Mouse (Mus musculus) heart, embryonic 12.5 days (tissue): ENCODE data around the gene Gm2696. TPM values are rescaled to one million over a fixed set of nuclear protein-coding genes. Genes with fewer than 3 reads are reported as not detected.

Experiments
- ATAC-seq: fragments of 200-750 bp; cut with Nextera tagmentation; 2 replicates; pipeline ENCODE4 v1.8.0; 2017; ENCODE audit warnings: moderate TSS enrichment, moderate library complexity; ENCODE audit not compliant: insufficient number of reproducible peaks, low FRiP score
- H3K27ac ChIP-seq: fragments of 300-500 bp; sonication (generic); 2 replicates; pipeline ENCODE4 v1.5.1; 2016; ENCODE audit warnings: mild to moderate bottlenecking, moderate library complexity; ENCODE audit not compliant: poor library complexity, severe bottlenecking
- H3K27me3 ChIP-seq: fragments of 300-500 bp; sonication (generic); replicated peaks from 2 replicates; pipeline ENCODE4 v1.6.1; 2016; ENCODE audit warnings: mild to moderate bottlenecking, moderate library complexity
- H3K36me3 ChIP-seq: fragments of 300-500 bp; sonication (generic); 2 replicates; pipeline ENCODE4 v1.6.1; 2016; ENCODE audit warnings: mild to moderate bottlenecking, moderate library complexity
- H3K4me1 ChIP-seq: fragments of 300-500 bp; sonication (generic); replicated peaks from 2 replicates; pipeline ENCODE4 v1.6.1; 2016; ENCODE audit warnings: mild to moderate bottlenecking
- H3K4me2 ChIP-seq: fragments of 300-500 bp; sonication (generic); 2 replicates; pipeline ENCODE4 v1.6.1; 2016; ENCODE audit warnings: mild to moderate bottlenecking, moderate library complexity
- H3K4me3 ChIP-seq: fragments of 300-500 bp; sonication (generic); 2 replicates; pipeline ENCODE4 v1.5.1; 2016; ENCODE audit warnings: mild to moderate bottlenecking
- H3K9ac ChIP-seq: fragments of 300-500 bp; sonication (generic); 2 replicates; pipeline ENCODE4 v1.6.1; 2016; ENCODE audit warnings: mild to moderate bottlenecking, moderate library complexity
- H3K9me3 ChIP-seq: fragments of 300-500 bp; sonication (generic); replicated peaks from 2 replicates; pipeline ENCODE4 v1.6.1; 2016; ENCODE audit warnings: mild to moderate bottlenecking, moderate library complexity
- WGBS: fragments of 180-500 bp; shearing (Covaris S2); methylation state at CpG from one replicate; pipeline ENCODE4 v1.1.7; 2016; 5-methylcytosine and 5-hydroxymethylcytosine counted together
- polyA plus RNA-seq: library from polyadenylated mRNA; unstranded; fragments of >200 nt; fragmentation: Nextera tagmentation; extraction: Ambion mirVana; gene quantifications from 2 replicates; pipeline ENCODE4 v1.2.1, GENCODE M21; 2016

Gm2696 gene
- polyA plus RNA-seq, 1 experiment from 2014 or later: not detected

DNA sequence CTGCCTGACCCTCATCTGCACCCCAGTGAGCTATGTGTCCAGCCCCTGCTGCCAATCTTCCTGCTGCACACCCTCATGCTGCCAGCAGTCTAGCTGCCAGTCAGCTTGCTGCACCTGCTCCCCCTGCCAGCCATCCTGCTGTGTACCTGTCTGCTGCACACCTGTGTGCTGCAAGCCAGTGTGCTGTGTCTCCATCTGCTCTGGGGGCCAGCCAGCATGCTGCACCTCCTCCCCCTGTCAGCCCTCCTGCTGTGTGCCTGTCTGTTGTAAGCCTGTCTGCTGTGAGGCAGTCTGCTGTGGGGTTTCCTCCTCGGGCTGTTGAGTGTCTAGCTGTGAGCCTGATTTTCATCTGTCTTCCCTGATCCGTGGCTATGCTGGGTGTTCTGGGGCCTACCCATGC is 32.5 kb downstream of the Gm2696 start:
- ATAC-seq: no peak
- WGBS: 5% methylated on average over 2 of the region's 2 CpGs
- H3K4me3 ChIP-seq: no peak overlapping the region
- no peaks in the 10 kb centered on the region for H3K27me3 ChIP-seq
- no peak overlapping the region for H3K9ac ChIP-seq
- H3K4me2 ChIP-seq: no peak overlapping the region
- H3K9me3 ChIP-seq: peaks cover 19% of the 10 kb centered on the region
- no peak overlapping the region for H3K27ac ChIP-seq
- H3K4me1 ChIP-seq: no peaks in the 10 kb centered on the region
- H3K36me3 ChIP-seq: no peaks in the 10 kb centered on the region

DNA sequence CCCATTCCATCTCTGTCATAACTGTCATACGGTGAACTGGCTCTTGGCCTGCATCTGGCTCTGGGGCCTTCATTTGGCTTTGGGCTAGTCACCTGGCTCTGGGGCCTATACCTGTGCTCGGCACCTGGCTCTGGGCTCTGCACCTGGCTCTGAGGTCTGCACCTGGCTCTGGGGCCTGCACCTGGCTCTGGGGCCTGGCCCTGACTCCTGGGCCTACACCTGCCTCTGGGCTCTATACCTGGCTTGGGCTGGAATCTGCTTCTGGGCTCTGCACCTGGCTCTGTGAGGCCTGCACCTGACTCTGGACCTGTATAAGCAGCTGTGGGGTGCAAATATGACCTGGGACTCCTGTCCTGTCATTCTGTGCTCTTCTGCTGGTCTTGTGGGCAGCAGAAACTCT is 33.1 kb downstream of the Gm2696 start:
- ATAC-seq: no peak
- Histone ChIP-seq H3K4me1 (no peaks in the 10 kb centered on the region), H3K4me3 (no peak overlapping the region), H3K4me2 (no peak overlapping the region), H3K9me3 (peaks cover 19% of the 10 kb centered on the region), H3K36me3 (no peaks in the 10 kb centered on the region), H3K27me3 (peaks cover 5% of the 10 kb centered on the region; the same call in 1 of the 2 replicates), H3K27ac (no peak overlapping the region), H3K9ac (no peak overlapping the region)
- 71% methylated on average over 2 of the region's 2 CpGs for WGBS

GRCm38 (mm10) chr10:77852559-77852958 is 38.1 kb downstream of the Gm2696 start, which contains the start of gene Gm10318:
TSS of gene Gm10318 (plus strand) at chr10:77852859.
- ATAC-seq: no peak
- Histone ChIP-seq H3K4me3 (no peak within 1 kb of the TSS), H3K27ac (no peak within 1 kb of the TSS), H3K27me3 (peaks cover 17% of the 10 kb centered on the region), H3K36me3 (no peaks in the 10 kb centered on the region), H3K9me3 (peaks cover 5% of the 10 kb centered on the region), H3K4me1 (no peaks in the 10 kb centered on the region), H3K9ac (no peak within 1 kb of the TSS), H3K4me2 (no peak within 1 kb of the TSS)
- WGBS: 56% methylated on average over 9 of the region's 9 CpGs

DNA sequence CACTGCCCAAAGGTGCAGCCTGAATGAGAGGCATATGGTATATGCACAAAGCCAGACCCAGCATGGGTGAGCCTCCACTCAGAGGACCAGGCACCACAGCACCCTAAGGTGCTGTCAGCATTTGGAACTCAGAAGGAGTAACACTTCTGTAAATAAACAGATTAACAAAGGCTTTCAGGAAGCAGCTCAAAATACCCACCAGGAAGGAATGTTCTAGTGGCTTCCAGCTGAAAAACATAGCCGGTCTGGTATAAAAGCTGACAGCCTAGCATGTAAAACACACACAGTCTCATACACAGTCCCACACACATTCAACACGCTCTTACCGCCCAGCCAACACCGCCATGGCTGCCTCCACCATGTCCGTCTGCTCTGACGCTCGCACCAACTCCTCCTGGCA is 47.2 kb downstream of the Gm2696 start, which contains the start of gene Gm3285:
Gm3285 (plus strand) TSS at position 301 of the 400 bp plus-strand sequence.
- 50% methylated on average over 7 of the region's 7 CpGs for WGBS
- peaks cover 6% of the 10 kb centered on the region; the same call in 1 of the 2 replicates for H3K9me3 ChIP-seq
- no peak within 1 kb of the TSS for H3K4me3 ChIP-seq
- ATAC-seq: no peak
- no peak within 1 kb of the TSS for H3K9ac ChIP-seq
- peaks cover 13% of the 10 kb centered on the region for H3K27me3 ChIP-seq
- H3K27ac ChIP-seq: no peak within 1 kb of the TSS
- H3K4me2 ChIP-seq: no peak within 1 kb of the TSS
- 0 out of 2 replicates have a peak, but pooled peaks cover 4% of the 10 kb centered on the region for H3K4me1 ChIP-seq
- H3K36me3 ChIP-seq: no peaks in the 10 kb centered on the region

DNA sequence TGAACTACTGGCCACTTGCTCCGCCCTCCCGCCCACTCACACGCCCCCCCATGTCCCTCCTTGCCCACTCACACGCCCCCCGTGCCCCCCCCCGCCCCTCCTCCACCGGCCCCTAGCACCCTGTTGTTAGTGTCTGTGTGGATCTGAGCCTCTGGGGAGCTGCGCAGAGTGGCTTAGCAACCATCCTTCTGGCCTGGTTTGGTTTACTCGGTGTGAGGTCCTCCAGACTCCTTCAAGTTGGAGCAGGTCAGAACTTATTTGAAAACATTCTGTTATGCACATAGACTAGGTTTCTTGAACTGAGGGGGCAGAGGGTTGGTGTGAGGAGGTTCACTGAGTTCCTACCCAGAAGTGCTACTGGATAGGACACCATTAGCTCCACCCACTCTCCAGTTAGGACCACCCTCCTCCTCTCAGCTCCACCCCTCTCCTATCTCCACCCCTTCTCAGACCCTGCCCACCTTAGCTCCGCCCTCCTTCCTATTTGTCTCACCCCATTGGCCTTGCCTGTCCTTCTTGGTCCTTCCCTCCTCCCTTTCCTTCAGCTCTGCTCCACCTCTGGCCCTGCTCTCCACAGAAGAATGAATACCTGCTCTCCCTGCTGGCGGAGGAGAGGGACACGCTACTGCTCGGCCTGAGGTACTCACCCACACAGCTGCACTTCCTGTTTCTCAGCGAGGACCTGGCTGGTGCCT is 49.7 kb downstream of the Gm2696 start:
- ATAC-seq: peak; percentile 33
- H3K9ac ChIP-seq: no peak overlapping the region
- H3K4me3 ChIP-seq: 0 out of 2 replicates have a peak overlapping the region, but pooled peaks have one; percentile 9
- H3K9me3 ChIP-seq: no peaks in the 10 kb centered on the region
- no peaks in the 10 kb centered on the region for H3K36me3 ChIP-seq
- peak overlapping the region; percentile 52 for H3K4me2 ChIP-seq
- peaks cover 15% of the 10 kb centered on the region for H3K27me3 ChIP-seq
- H3K4me1 ChIP-seq: 0 out of 2 replicates have a peak, but pooled peaks cover 4% of the 10 kb centered on the region
- H3K27ac ChIP-seq: no peak overlapping the region
- 28% methylated on average over 14 of the region's 14 CpGs for WGBS

- Histone ChIP-seq H3K4me2 (peak overlapping the region; percentile 52), H3K9me3 (no peaks in the 10 kb centered on the region), H3K4me1 (0 out of 2 replicates have a peak, but pooled peaks cover 4% of the 10 kb centered on the region), H3K27me3 (peaks cover 20% of the 10 kb centered on the region), H3K4me3 (0 out of 2 replicates have a peak overlapping the region, but pooled peaks have one; percentile 9), H3K27ac (no peak overlapping the region), H3K9ac (no peak overlapping the region), H3K36me3 (no peaks in the 10 kb centered on the region)
- 37% methylated on average over 11 of the region's 11 CpGs for WGBS
- no peak for ATAC-seq
These were observed 50.3 kb downstream of the Gm2696 start for GRCm38 (mm10) chr10:77864762-77865143.

DNA sequence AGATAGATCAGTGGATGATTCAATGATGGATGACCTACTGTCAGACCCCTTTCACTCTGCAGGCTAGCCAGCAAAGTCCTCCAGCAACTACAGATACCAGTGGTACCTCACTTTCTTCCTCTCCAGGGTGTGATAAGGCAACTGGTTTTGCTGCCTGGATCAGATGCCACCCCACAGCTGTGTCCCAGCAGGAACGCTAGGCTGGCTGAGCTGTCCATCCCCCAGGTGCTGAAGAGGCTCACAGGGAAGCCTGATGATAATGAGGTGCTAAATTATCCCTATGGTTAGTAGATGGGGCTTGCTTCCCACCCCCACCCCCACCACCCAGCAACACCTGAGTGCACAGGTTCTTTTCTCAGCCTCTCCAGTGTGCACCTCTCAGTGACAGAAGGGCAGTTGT is 53.1 kb downstream of the Gm2696 start:
- Histone ChIP-seq H3K4me3 (no peak overlapping the region), H3K4me1 (0 out of 2 replicates have a peak, but pooled peaks cover 4% of the 10 kb centered on the region), H3K36me3 (no peaks in the 10 kb centered on the region), H3K9ac (no peak overlapping the region), H3K9me3 (0 out of 2 replicates have a peak, but pooled peaks cover 7% of the 10 kb centered on the region), H3K27me3 (peaks cover 20% of the 10 kb centered on the region), H3K4me2 (no peak overlapping the region), H3K27ac (no peak overlapping the region)
- WGBS: 0% methylated on average over 1 of the region's 1 CpGs
- ATAC-seq: no peak

- ATAC-seq: no peak
These were observed 55.2 kb downstream of the Gm2696 start for GRCm38 (mm10) chr10:77869651-77870050.

GRCm38 (mm10) chr10:77878985-77879384 is 64.5 kb downstream of the Gm2696 start:
- ATAC-seq: no peak
- 52% methylated on average over 6 of the region's 6 CpGs for WGBS
- H3K36me3 ChIP-seq: no peaks in the 10 kb centered on the region

More at GRCm38 (mm10) chr10:77869651-77870050, 55.2 kb downstream of the Gm2696 start:
- Histone ChIP-seq H3K36me3 (no peaks in the 10 kb centered on the region), H3K9me3 (0 out of 2 replicates have a peak, but pooled peaks cover 7% of the 10 kb centered on the region), H3K9ac (no peak overlapping the region), H3K27me3 (peaks cover 13% of the 10 kb centered on the region; the same call in 1 of the 2 replicates), H3K4me3 (no peak overlapping the region), H3K4me2 (no peak overlapping the region), H3K4me1 (0 out of 2 replicates have a peak, but pooled peaks cover under 1% of the 10 kb centered on the region), H3K27ac (no peak overlapping the region)
- WGBS: 78% methylated on average over 7 of the region's 7 CpGs

GRCm38 (mm10) chr10:77880305-77880704 is 65.8 kb downstream of the Gm2696 start:
- H3K4me1 ChIP-seq: no peaks in the 10 kb centered on the region
- 60% methylated on average over 3 of the region's 3 CpGs for WGBS
- no peaks in the 10 kb centered on the region for H3K36me3 ChIP-seq
- H3K9ac ChIP-seq: no peak overlapping the region
- no peak overlapping the region for H3K4me2 ChIP-seq
- no peak overlapping the region for H3K27ac ChIP-seq
- no peak for ATAC-seq
- no peaks in the 10 kb centered on the region for H3K27me3 ChIP-seq
- no peak overlapping the region for H3K4me3 ChIP-seq
- H3K9me3 ChIP-seq: no peaks in the 10 kb centered on the region; the same call in 1 of the 2 replicates

More at GRCm38 (mm10) chr10:77878985-77879384, 64.5 kb downstream of the Gm2696 start:
- H3K27me3 ChIP-seq: no peaks in the 10 kb centered on the region
- no peak overlapping the region for H3K27ac ChIP-seq
- H3K4me2 ChIP-seq: no peak overlapping the region
- H3K9ac ChIP-seq: no peak overlapping the region
- H3K4me1 ChIP-seq: no peaks in the 10 kb centered on the region
- no peaks in the 10 kb centered on the region; the same call in 1 of the 2 replicates for H3K9me3 ChIP-seq
- H3K4me3 ChIP-seq: no peak overlapping the region

GRCm38 (mm10) chr10:77882553-77882952 is 68.1 kb downstream of the Gm2696 start:
- WGBS: 88% methylated on average over 5 of the region's 5 CpGs
- no peak overlapping the region for H3K9ac ChIP-seq
- H3K9me3 ChIP-seq: no peaks in the 10 kb centered on the region; the same call in 1 of the 2 replicates
- H3K36me3 ChIP-seq: no peaks in the 10 kb centered on the region
- H3K4me2 ChIP-seq: no peak overlapping the region
- H3K27me3 ChIP-seq: peaks cover 12% of the 10 kb centered on the region
- no peak overlapping the region for H3K27ac ChIP-seq
- no peaks in the 10 kb centered on the region for H3K4me1 ChIP-seq
- ATAC-seq: no peak
- H3K4me3 ChIP-seq: no peak overlapping the region
